Mouse (Mus musculus): Measurements from ENCODE around the gene Gm17364.
"Not testable (repeated sequence)": the region's sequence is repeated elsewhere in the genome, so short reads cannot be mapped to it uniquely, and the experiment has no call there.

Gene Gm17364

GRCm38 (mm10) chr13:41251667-41252066 lies 22.1 kb downstream of the Gm17364 start:
- DNase-seq (ENCODE audit: low spot score in 2 of 2), result no peak

- DNase-seq (ENCODE audit: low spot score in 2 of 2), result not testable (repeated sequence)
Observed at GRCm38 (mm10) chr13:41251232-41251631, 22.5 kb downstream of the Gm17364 start.

GRCm38 (mm10) chr13:41250318-41250981 lies 23.3 kb downstream of the Gm17364 start:
- peak in 1 of 2 experiments; percentile 9 for DNase-seq (ENCODE audit: low spot score in 2 of 2)

GRCm38 (mm10) chr13:41249538-41250317 lies 24.0 kb downstream of the Gm17364 start, which contains the start of gene Smim13:
Gene Smim13 (plus strand): TSS chr13:41249844.
- peak; percentile 76 to 86 for DNase-seq (ENCODE audit: low spot score in 2 of 2)

GRCm38 (mm10) chr13:41248751-41249520 lies 24.8 kb downstream of the Gm17364 start:
- peak in 1 of 2 experiments; percentile 12 for DNase-seq (ENCODE audit: low spot score in 2 of 2)

- no peak for DNase-seq (ENCODE audit: low spot score in 2 of 2)
Observed at GRCm38 (mm10) chr13:41244306-41244830, 29.4 kb downstream of the Gm17364 start.

- DNase-seq (ENCODE audit: low spot score in 2 of 2), result no peak
Observed at GRCm38 (mm10) chr13:41241557-41241956, 32.2 kb downstream of the Gm17364 start.

- no peak for DNase-seq (ENCODE audit: low spot score in 2 of 2)
Observed at GRCm38 (mm10) chr13:41238805-41239130, 35.0 kb downstream of the Gm17364 start.

GRCm38 (mm10) chr13:41238035-41238804 lies 35.6 kb downstream of the Gm17364 start:
- DNase-seq (ENCODE audit: low spot score in 2 of 2), result no peak

- DNase-seq (ENCODE audit: low spot score in 2 of 2), result no peak
Observed at GRCm38 (mm10) chr13:41235845-41236741, 37.7 kb downstream of the Gm17364 start.

- no peak for DNase-seq (ENCODE audit: low spot score in 2 of 2)
Observed at GRCm38 (mm10) chr13:41235181-41235580, 38.6 kb downstream of the Gm17364 start.

GRCm38 (mm10) chr13:41233241-41233640 lies 40.5 kb downstream of the Gm17364 start:
- DNase-seq (ENCODE audit: low spot score in 2 of 2), result no peak

- DNase-seq (ENCODE audit: low spot score in 2 of 2), result no peak
Observed at GRCm38 (mm10) chr13:41232209-41232608, 41.6 kb downstream of the Gm17364 start.

GRCm38 (mm10) chr13:41231389-41231983 lies 42.3 kb downstream of the Gm17364 start:
- no peak for DNase-seq (ENCODE audit: low spot score in 2 of 2)

GRCm38 (mm10) chr13:41230256-41230655 lies 43.5 kb downstream of the Gm17364 start:
- DNase-seq (ENCODE audit: low spot score in 2 of 2), result no peak

GRCm38 (mm10) chr13:41228060-41228459 lies 45.7 kb downstream of the Gm17364 start:
- no peak for DNase-seq (ENCODE audit: low spot score in 2 of 2)

- no peak for DNase-seq (ENCODE audit: low spot score in 2 of 2)
Observed at GRCm38 (mm10) chr13:41226513-41226912, 47.3 kb downstream of the Gm17364 start.

All from spleen, postnatal 14 days (tissue).